Mouse (Mus musculus) liver, embryonic 12.5 days (tissue): ENCODE data around the gene Chpt1. TPM values are rescaled to one million over a fixed set of nuclear protein-coding genes. Genes with fewer than 3 reads are reported as not detected.

Experiments used
- polyA plus RNA-seq: library from polyadenylated mRNA; unstranded; fragments of >200 nt; fragmentation: Nextera tagmentation; extraction: Ambion mirVana; gene quantifications from 2 replicates; pipeline ENCODE4 v1.2.1, GENCODE M21; 2016

The Chpt1 gene
- polyA plus RNA-seq, 1 experiment from 2014 or later = 8.2 TPM

Other genes starting within 250 kb of the Chpt1 start
- 0.64 and 0.86 TPM in 2 replicates for gene Dram1, start 125.0 kb downstream of the Chpt1 start, polyA plus RNA-seq
- 7.3 and 8.2 TPM in 2 replicates for gene Gnptab, start 124.9 kb downstream of the Chpt1 start, polyA plus RNA-seq
- 0.16 TPM in 1 of 2 replicates, not detected in the other for gene Sycp3, start 44.5 kb downstream of the Chpt1 start, polyA plus RNA-seq
- gene Mybpc1, start 101.1 kb upstream of the Chpt1 start, polyA plus RNA-seq = 0.46 and 0.48 TPM in 2 replicates
- 3.5 and 5.8 TPM in 2 replicates for gene Spic, start 180.9 kb upstream of the Chpt1 start, polyA plus RNA-seq
- 75.3 and 77.7 TPM in 2 replicates for gene Arl1, start 226.8 kb upstream of the Chpt1 start, polyA plus RNA-seq